Mouse (Mus musculus): Measurements from ENCODE around the gene Crtap. TPM values are rescaled to one million over a fixed set of nuclear protein-coding genes. Genes with fewer than 3 reads are reported as not detected.

Crtap gene
- polyA plus RNA-seq (2015; fragmentation: Nextera tagmentation; extraction: Ambion mirVana) = 18.3 and 19.5 TPM in 2 replicates

- H3K4me2 ChIP-seq = peak within 1 kb of the TSS; percentile 87
- peak within 1 kb of the TSS; percentile 78 for H3K9ac ChIP-seq
- no peaks in the 10 kb centered on the region; the same call in 1 of the 2 replicates for H3K9me3 ChIP-seq (replicated peaks)
- no peaks in the 10 kb centered on the region for H3K36me3 ChIP-seq (ENCODE audit: poor library complexity, severe bottlenecking)
- 1% methylated on average over 88 of the region's 96 CpGs for WGBS
- no peaks in the 10 kb centered on the region for H3K27me3 ChIP-seq
- H3K27ac ChIP-seq = no peak within 1 kb of the TSS
- ATAC-seq = peak; percentile 81
- H3K4me3 ChIP-seq = peak within 1 kb of the TSS; percentile 74
- H3K4me1 ChIP-seq = no peaks in the 10 kb centered on the region
Measured at GRCm38 (mm10) chr9:114389905-114390748, at the start of gene Crtap. Crtap (minus strand) TSS chr9:114390675.

- Histone ChIP-seq H3K4me3 (no peak overlapping the region), H3K9me3 (replicated peaks) (0 out of 2 replicates have a peak, but pooled peaks cover 6% of the 10 kb centered on the region), H3K4me1 (no peaks in the 10 kb centered on the region), H3K36me3 (ENCODE audit: poor library complexity, severe bottlenecking) (peaks cover 29% of the 10 kb centered on the region), H3K27ac (no peak overlapping the region), H3K9ac (no peak overlapping the region), H3K4me2 (no peak overlapping the region), H3K27me3 (no peaks in the 10 kb centered on the region)
- 84% methylated on average over 2 of the region's 2 CpGs for WGBS
- ATAC-seq = no peak
Measured at GRCm38 (mm10) chr9:114435668-114436067, 45.2 kb upstream of the Crtap start.

- Histone ChIP-seq H3K36me3 (ENCODE audit: poor library complexity, severe bottlenecking) (peaks cover 20% of the 10 kb centered on the region), H3K27me3 (no peaks in the 10 kb centered on the region), H3K9ac (no peak overlapping the region), H3K9me3 (replicated peaks) (peaks cover 9% of the 10 kb centered on the region; the same call in 1 of the 2 replicates), H3K4me1 (no peaks in the 10 kb centered on the region), H3K4me3 (no peak overlapping the region), H3K4me2 (no peak overlapping the region), H3K27ac (no peak overlapping the region)
- 85% methylated on average over 12 of the region's 12 CpGs for WGBS
- ATAC-seq = no peak
Measured at GRCm38 (mm10) chr9:114428103-114428834, 37.8 kb upstream of the Crtap start.

- Histone ChIP-seq H3K4me1 (no peaks in the 10 kb centered on the region), H3K4me2 (no peak overlapping the region), H3K27ac (no peak overlapping the region), H3K4me3 (no peak overlapping the region), H3K27me3 (no peaks in the 10 kb centered on the region), H3K36me3 (ENCODE audit: poor library complexity, severe bottlenecking) (peaks cover 20% of the 10 kb centered on the region), H3K9ac (no peak overlapping the region), H3K9me3 (replicated peaks) (peaks cover 9% of the 10 kb centered on the region; the same call in 1 of the 2 replicates)
- WGBS = 93% methylated on average over 8 of the region's 8 CpGs
- ATAC-seq = no peak
Measured at GRCm38 (mm10) chr9:114427425-114427824, 37.0 kb upstream of the Crtap start.

GRCm38 (mm10) chr9:114426201-114426600 lies 35.7 kb upstream of the Crtap start:
- 94% methylated on average over 5 of the region's 5 CpGs for WGBS
- no peak for ATAC-seq

GRCm38 (mm10) chr9:114425576-114425975 lies 35.1 kb upstream of the Crtap start:
- H3K4me1 ChIP-seq = no peaks in the 10 kb centered on the region
- no peak for ATAC-seq
- H3K27ac ChIP-seq = no peak overlapping the region
- no peak overlapping the region for H3K9ac ChIP-seq
- H3K36me3 ChIP-seq (ENCODE audit: poor library complexity, severe bottlenecking) = peaks cover 19% of the 10 kb centered on the region
- no peaks in the 10 kb centered on the region for H3K27me3 ChIP-seq
- no peak overlapping the region for H3K4me2 ChIP-seq
- H3K9me3 ChIP-seq (replicated peaks) = peaks cover 9% of the 10 kb centered on the region; the same call in 1 of the 2 replicates
- H3K4me3 ChIP-seq = no peak overlapping the region
- WGBS = 97% methylated on average over 5 of the region's 5 CpGs

More at GRCm38 (mm10) chr9:114426201-114426600, 35.7 kb upstream of the Crtap start:
- Histone ChIP-seq H3K4me1 (no peaks in the 10 kb centered on the region), H3K9me3 (replicated peaks) (peaks cover 9% of the 10 kb centered on the region; the same call in 1 of the 2 replicates), H3K27me3 (no peaks in the 10 kb centered on the region), H3K4me2 (no peak overlapping the region), H3K9ac (no peak overlapping the region), H3K36me3 (ENCODE audit: poor library complexity, severe bottlenecking) (peaks cover 20% of the 10 kb centered on the region), H3K4me3 (no peak overlapping the region), H3K27ac (no peak overlapping the region)

GRCm38 (mm10) chr9:114421797-114422196 lies 31.3 kb upstream of the Crtap start:
- 95% methylated on average over 7 of the region's 7 CpGs for WGBS
- Histone ChIP-seq H3K36me3 (ENCODE audit: poor library complexity, severe bottlenecking) (peaks cover 14% of the 10 kb centered on the region), H3K27ac (no peak overlapping the region), H3K4me2 (no peak overlapping the region), H3K4me3 (no peak overlapping the region), H3K9ac (no peak overlapping the region), H3K4me1 (no peaks in the 10 kb centered on the region), H3K9me3 (replicated peaks) (peaks cover 9% of the 10 kb centered on the region; the same call in 1 of the 2 replicates), H3K27me3 (no peaks in the 10 kb centered on the region)
- ATAC-seq = no peak

GRCm38 (mm10) chr9:114421045-114421444 lies 30.6 kb upstream of the Crtap start:
- H3K4me3 ChIP-seq = no peak overlapping the region
- no peak for ATAC-seq
- WGBS = 74% methylated on average over 3 of the region's 3 CpGs

GRCm38 (mm10) chr9:114420443-114420842 lies 30.0 kb upstream of the Crtap start:
- no peak overlapping the region for H3K27ac ChIP-seq
- no peak for ATAC-seq
- no peaks in the 10 kb centered on the region for H3K4me1 ChIP-seq
- no peaks in the 10 kb centered on the region for H3K27me3 ChIP-seq
- no peak overlapping the region for H3K4me2 ChIP-seq
- H3K9ac ChIP-seq = no peak overlapping the region
- H3K36me3 ChIP-seq (ENCODE audit: poor library complexity, severe bottlenecking) = peaks cover 9% of the 10 kb centered on the region
- WGBS = 68% methylated on average over 8 of the region's 8 CpGs
- H3K9me3 ChIP-seq (replicated peaks) = peaks cover 6% of the 10 kb centered on the region; the same call in 1 of the 2 replicates
- H3K4me3 ChIP-seq = no peak overlapping the region

More at GRCm38 (mm10) chr9:114421045-114421444, 30.6 kb upstream of the Crtap start:
- Histone ChIP-seq H3K4me2 (no peak overlapping the region), H3K27me3 (no peaks in the 10 kb centered on the region), H3K9ac (no peak overlapping the region), H3K4me1 (no peaks in the 10 kb centered on the region), H3K36me3 (ENCODE audit: poor library complexity, severe bottlenecking) (peaks cover 14% of the 10 kb centered on the region), H3K9me3 (replicated peaks) (peaks cover 9% of the 10 kb centered on the region; the same call in 1 of the 2 replicates), H3K27ac (no peak overlapping the region)

GRCm38 (mm10) chr9:114418187-114418586 lies 27.7 kb upstream of the Crtap start:
- peaks cover 3% of the 10 kb centered on the region; the same call in 1 of the 2 replicates for H3K36me3 ChIP-seq (ENCODE audit: poor library complexity, severe bottlenecking)
- H3K9me3 ChIP-seq (replicated peaks) = no peaks in the 10 kb centered on the region
- H3K27me3 ChIP-seq = no peaks in the 10 kb centered on the region
- 73% methylated on average over 5 of the region's 7 CpGs for WGBS
- H3K4me3 ChIP-seq = no peak overlapping the region
- H3K9ac ChIP-seq = no peak overlapping the region
- H3K27ac ChIP-seq = no peak overlapping the region
- H3K4me2 ChIP-seq = no peak overlapping the region
- no peaks in the 10 kb centered on the region for H3K4me1 ChIP-seq
- no peak for ATAC-seq

- Histone ChIP-seq H3K4me1 (no peaks in the 10 kb centered on the region), H3K27me3 (no peaks in the 10 kb centered on the region), H3K9ac (no peak overlapping the region), H3K36me3 (ENCODE audit: poor library complexity, severe bottlenecking) (peaks cover 5% of the 10 kb centered on the region), H3K27ac (no peak overlapping the region), H3K9me3 (replicated peaks) (peaks cover 2% of the 10 kb centered on the region), H3K4me3 (no peak overlapping the region), H3K4me2 (no peak overlapping the region)
- WGBS = 92% methylated on average over 21 of the region's 21 CpGs
- ATAC-seq = no peak
Measured at GRCm38 (mm10) chr9:114416646-114417517, 26.4 kb upstream of the Crtap start.

Measured in forebrain, embryonic 13.5 days (tissue).